Mouse (Mus musculus) neural tube, embryonic 12.5 days (tissue): ENCODE measurements around the gene Rnh1. TPM values are rescaled to one million over a fixed set of nuclear protein-coding genes. Genes with fewer than 3 reads are reported as not detected.

Experiments used
- ATAC-seq: fragments of 200-750 bp; cut with Nextera tagmentation; 2 replicates; pipeline ENCODE4 v1.8.0; 2017; ENCODE audit warnings: low read depth, mild to moderate bottlenecking, moderate TSS enrichment, moderate library complexity; ENCODE audit not compliant: low FRiP score
- H3K27ac ChIP-seq: fragments of 300-500 bp; sonication (generic); 2 replicates; pipeline ENCODE4 v1.5.1; 2016
- H3K27me3 ChIP-seq: fragments of 300-500 bp; sonication (generic); replicated peaks from 2 replicates; pipeline ENCODE4 v1.6.1; 2016; ENCODE audit warnings: mild to moderate bottlenecking
- H3K36me3 ChIP-seq: fragments of 300-500 bp; sonication (generic); 2 replicates; pipeline ENCODE4 v1.6.1; 2016; ENCODE audit warnings: mild to moderate bottlenecking
- H3K4me1 ChIP-seq: fragments of 300-500 bp; sonication (generic); 2 replicates; pipeline ENCODE4 v1.6.1; 2016
- H3K4me2 ChIP-seq: fragments of 300-500 bp; sonication (generic); replicated peaks from 2 replicates; pipeline ENCODE4 v1.6.1; 2016; ENCODE audit warnings: mild to moderate bottlenecking
- H3K4me3 ChIP-seq: fragments of 300-500 bp; sonication (generic); 2 replicates; pipeline ENCODE4 v1.5.1; 2016
- H3K9ac ChIP-seq: fragments of 300-500 bp; sonication (generic); 2 replicates; pipeline ENCODE4 v1.6.1; 2016; ENCODE audit warnings: mild to moderate bottlenecking
- H3K9me3 ChIP-seq: fragments of 300-500 bp; sonication (generic); 2 replicates; pipeline ENCODE4 v1.6.1; 2016; ENCODE audit warnings: mild to moderate bottlenecking
- WGBS: fragments of 180-500 bp; shearing (Covaris S2); methylation state at CpG from one replicate; pipeline ENCODE4 v1.1.7; 2016; 5-methylcytosine and 5-hydroxymethylcytosine counted together
- microRNA counts: library from miRNA; unstranded; fragments of <30 nt; microRNA quantifications from one replicate; lab custom pipeline; 2017
- microRNA-seq: library from miRNA; unstranded; fragments of <30 nt; microRNA quantifications from one replicate; pipeline ENCODE4, GENCODE M21; 2017
- polyA plus RNA-seq: library from polyadenylated mRNA; unstranded; fragments of >200 nt; fragmentation: Nextera tagmentation; extraction: Ambion mirVana; gene quantifications from 2 replicates; pipeline ENCODE4 v1.2.1, GENCODE M21; 2016

Rnh1 gene
- polyA plus RNA-seq, 1 experiment from 2014 or later: 56.9 TPM

DNA sequence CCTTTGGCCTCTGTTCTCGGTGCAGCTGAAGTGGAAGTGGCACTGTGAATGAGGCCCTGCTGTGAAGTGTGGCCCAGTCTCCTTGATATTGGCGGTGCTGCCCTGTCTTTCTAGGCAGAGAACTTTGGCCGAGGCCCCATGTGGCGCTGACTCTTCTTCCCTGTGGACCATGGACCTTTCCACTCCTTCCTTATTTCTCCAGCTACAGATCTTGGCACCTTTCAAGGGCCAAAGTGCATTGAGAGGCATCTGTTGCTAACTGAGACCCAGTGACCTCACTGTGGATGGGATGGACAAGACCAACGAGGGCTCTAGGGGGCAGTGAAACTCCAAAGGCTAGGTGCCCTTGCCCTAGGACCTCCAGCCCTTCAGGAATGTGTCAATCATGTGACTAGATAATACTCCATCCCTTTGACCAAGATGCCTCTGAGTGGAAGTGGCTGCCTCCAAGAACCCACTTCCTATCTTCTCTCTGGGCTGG, 51.6 kb downstream of the Rnh1 start:
- no peaks in the 10 kb centered on the region for H3K36me3 ChIP-seq
- H3K9ac ChIP-seq: no peak overlapping the region
- H3K27me3 ChIP-seq: peaks cover 8% of the 10 kb centered on the region
- no peaks in the 10 kb centered on the region for H3K4me1 ChIP-seq
- H3K9me3 ChIP-seq: no peaks in the 10 kb centered on the region
- 81% methylated on average over 5 of the region's 5 CpGs for WGBS
- no peak overlapping the region for H3K4me3 ChIP-seq
- no peak overlapping the region for H3K27ac ChIP-seq
- ATAC-seq: no peak
- no peak overlapping the region for H3K4me2 ChIP-seq

GRCm38 (mm10) chr7:141120605-141121004, 52.1 kb downstream of the Rnh1 start:
- no peak for ATAC-seq
- Histone ChIP-seq H3K9ac (no peak overlapping the region), H3K9me3 (no peaks in the 10 kb centered on the region), H3K4me2 (no peak overlapping the region), H3K36me3 (no peaks in the 10 kb centered on the region), H3K4me1 (no peaks in the 10 kb centered on the region), H3K27me3 (peaks cover 8% of the 10 kb centered on the region), H3K27ac (no peak overlapping the region), H3K4me3 (no peak overlapping the region)
- 89% methylated on average over 3 of the region's 3 CpGs for WGBS

- 75% methylated on average over 3 of the region's 3 CpGs for WGBS
- no peak for ATAC-seq
Observed at GRCm38 (mm10) chr7:141119487-141119886, 53.2 kb downstream of the Rnh1 start.

DNA sequence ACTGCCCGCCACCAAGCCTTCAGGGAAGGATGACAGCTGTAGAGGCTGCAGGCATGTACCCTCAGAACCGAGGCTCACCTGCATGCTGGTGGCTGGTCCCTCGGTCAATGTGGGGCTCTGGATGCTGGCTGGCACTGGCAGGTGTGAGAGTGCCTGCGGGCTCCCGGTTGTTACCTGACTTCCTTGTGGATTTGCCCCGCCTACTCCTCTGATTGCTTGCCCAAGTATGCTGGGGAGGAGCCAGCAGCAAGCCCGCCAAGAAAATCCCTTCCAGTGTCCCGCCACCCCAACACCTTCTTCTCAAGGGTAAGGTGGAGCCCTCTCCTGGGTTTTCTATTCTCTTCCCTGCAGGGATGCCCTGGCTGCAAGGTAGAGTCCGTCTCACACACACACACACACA, 55.0 kb downstream of the Rnh1 start, which contains the start of gene Ano9:
Gene Ano9, minus strand, starts transcription at position 171 of the 400 bp plus-strand sequence.
- Histone ChIP-seq H3K27ac (no peak within 1 kb of the TSS), H3K9ac (no peak within 1 kb of the TSS), H3K27me3 (peaks cover 8% of the 10 kb centered on the region), H3K36me3 (no peaks in the 10 kb centered on the region), H3K4me1 (no peaks in the 10 kb centered on the region), H3K9me3 (no peaks in the 10 kb centered on the region), H3K4me3 (no peak within 1 kb of the TSS), H3K4me2 (no peak within 1 kb of the TSS)
- ATAC-seq: no peak
- 12% methylated on average over 9 of the region's 9 CpGs for WGBS

More at GRCm38 (mm10) chr7:141119487-141119886, 53.2 kb downstream of the Rnh1 start:
- H3K4me1 ChIP-seq: no peaks in the 10 kb centered on the region
- H3K9ac ChIP-seq: no peak overlapping the region
- no peak overlapping the region for H3K4me2 ChIP-seq
- no peaks in the 10 kb centered on the region for H3K36me3 ChIP-seq
- H3K4me3 ChIP-seq: no peak overlapping the region
- H3K27me3 ChIP-seq: peaks cover 8% of the 10 kb centered on the region
- H3K9me3 ChIP-seq: no peaks in the 10 kb centered on the region
- no peak overlapping the region for H3K27ac ChIP-seq

DNA sequence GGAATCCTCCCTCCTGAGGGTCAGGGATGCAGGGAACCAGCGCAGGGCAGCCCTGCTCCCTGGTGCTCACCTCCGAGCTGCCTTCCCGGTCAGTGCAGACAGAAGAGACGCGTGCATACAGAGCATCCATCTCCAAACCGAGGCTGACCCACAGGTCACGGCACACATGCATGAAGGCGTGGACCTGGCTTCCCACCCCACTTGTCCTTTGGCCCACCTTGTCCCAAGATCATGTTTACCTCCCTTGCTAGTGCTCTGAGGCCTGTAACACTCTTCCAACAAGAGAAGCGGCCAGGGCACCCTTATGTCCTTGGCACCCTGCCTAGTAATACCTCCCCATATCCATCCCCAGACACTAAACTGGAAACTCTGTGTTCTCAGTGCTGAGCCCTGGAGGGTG, 56.8 kb downstream of the Rnh1 start:
- no peak for ATAC-seq
- H3K4me1 ChIP-seq: no peaks in the 10 kb centered on the region
- 92% methylated on average over 9 of the region's 9 CpGs for WGBS
- H3K9me3 ChIP-seq: no peaks in the 10 kb centered on the region
- H3K36me3 ChIP-seq: no peaks in the 10 kb centered on the region
- H3K27me3 ChIP-seq: peaks cover 8% of the 10 kb centered on the region
- H3K9ac ChIP-seq: no peak overlapping the region
- H3K4me3 ChIP-seq: no peak overlapping the region
- no peak overlapping the region for H3K4me2 ChIP-seq
- no peak overlapping the region for H3K27ac ChIP-seq

MicroRNA genes within 50 kb of the gene (microRNA counts, 519-probe panel; counts per million panel counts)
- microRNA mmu-miR-210 (lab: Ali Mortazavi, UCI): 5,225 counts per million, percentile 85 among the panel's probes with 10 or more counts

Small RNA genes within 50 kb of the gene (microRNA-seq; reads per million reads assigned to microRNA genes)
- gene Mir210: 329 reads per million, percentile 67 among the genes with 10 or more reads in this experiment

Other genes starting within 250 kb of the Rnh1 start
- gene Pgghg, start 231.5 kb downstream of the Rnh1 start, polyA plus RNA-seq: 11.2 and 12.2 TPM in 2 replicates
- gene Ifitm5, start 222.6 kb downstream of the Rnh1 start, polyA plus RNA-seq: 1.2 and 1.6 TPM in 2 replicates
- gene Gm45717, start 216.9 kb downstream of the Rnh1 start, polyA plus RNA-seq: 0.55 TPM in 1 of 2 replicates, not detected in the other
- gene Ifitm2, start 216.9 kb downstream of the Rnh1 start, polyA plus RNA-seq: 314 and 316 TPM in 2 replicates
- gene Ifitm1, start 205.6 kb downstream of the Rnh1 start, polyA plus RNA-seq: 10.1 and 13.6 TPM in 2 replicates
- gene Ifitm3, start 162.1 kb downstream of the Rnh1 start, polyA plus RNA-seq: 23.9 and 29.2 TPM in 2 replicates
- gene Ifitm6, start 154.9 kb downstream of the Rnh1 start, polyA plus RNA-seq: 0.42 and 0.54 TPM in 2 replicates
- not detected in 2 replicates for gene Gm17387, start 143.7 kb downstream of the Rnh1 start, polyA plus RNA-seq
- gene B4galnt4, start 111.8 kb downstream of the Rnh1 start, polyA plus RNA-seq: 40.8 and 41.5 TPM in 2 replicates
- gene Pkp3, start 94.6 kb downstream of the Rnh1 start, polyA plus RNA-seq: 1.6 and 3.1 TPM in 2 replicates
- gene Sigirr, start 72.3 kb downstream of the Rnh1 start, polyA plus RNA-seq: 1.6 and 2.3 TPM in 2 replicates
- 0.22 TPM in 1 of 2 replicates, not detected in the other for gene Ano9, start 55.1 kb downstream of the Rnh1 start, polyA plus RNA-seq
- 74.7 and 79.8 TPM in 2 replicates for gene Ptdss2, start 50.5 kb downstream of the Rnh1 start, polyA plus RNA-seq
- 114 and 121 TPM in 2 replicates for gene Hras, start 21.1 kb upstream of the Rnh1 start, polyA plus RNA-seq
- 11.2 TPM in 2 replicates for gene Lrrc56, start 21.3 kb upstream of the Rnh1 start, polyA plus RNA-seq
- 2.5 and 3.8 TPM in 2 replicates for gene Lmntd2, start 41.2 kb upstream of the Rnh1 start, polyA plus RNA-seq
- gene Rassf7, start 43.0 kb upstream of the Rnh1 start, polyA plus RNA-seq: 37.1 and 38.7 TPM in 2 replicates
- gene Phrf1, start 55.9 kb upstream of the Rnh1 start, polyA plus RNA-seq: 88.0 and 92.7 TPM in 2 replicates
- 1.0 and 1.7 TPM in 2 replicates for gene Irf7, start 93.6 kb upstream of the Rnh1 start, polyA plus RNA-seq
- gene Cdhr5, start 103.9 kb upstream of the Rnh1 start, polyA plus RNA-seq: not detected in 2 replicates
- gene Sct, start 106.3 kb upstream of the Rnh1 start, polyA plus RNA-seq: 4.5 and 7.1 TPM in 2 replicates
- gene Drd4, start 119.1 kb upstream of the Rnh1 start, polyA plus RNA-seq: 0.82 and 0.94 TPM in 2 replicates
- gene Deaf1, start 154.8 kb upstream of the Rnh1 start, polyA plus RNA-seq: 98.9 and 108 TPM in 2 replicates
- 60.9 and 62.5 TPM in 2 replicates for gene Tmem80, start 154.9 kb upstream of the Rnh1 start, polyA plus RNA-seq
- 1.0 and 1.1 TPM in 2 replicates for gene Eps8l2, start 166.0 kb upstream of the Rnh1 start, polyA plus RNA-seq
- gene Taldo1, start 219.3 kb upstream of the Rnh1 start, polyA plus RNA-seq: 366 and 377 TPM in 2 replicates
- gene Gatd1, start 241.3 kb upstream of the Rnh1 start, polyA plus RNA-seq: 50.5 and 51.5 TPM in 2 replicates